Mouse (Mus musculus): ENCODE results near the gene Gpc3. TPM values are rescaled to one million over a fixed set of nuclear protein-coding genes. Genes with fewer than 3 reads are reported as not detected.
"Not testable (repeated sequence)": the region's sequence is repeated elsewhere in the genome, so short reads cannot be mapped to it uniquely, and the experiment has no call there.

The Gpc3 gene
- total RNA-seq, 2 experiments from 2014 or later = not detected

- no peak for ATAC-seq (replicated peaks; ENCODE audit: low FRiP score, poor library complexity, severe bottlenecking)
These were observed 302.8 kb downstream of the Gpc3 start for GRCm38 (mm10) chrX:52310976-52311375.

- ATAC-seq (replicated peaks; ENCODE audit: low FRiP score, poor library complexity, severe bottlenecking) = no peak
These were observed 308.5 kb downstream of the Gpc3 start for GRCm38 (mm10) chrX:52305226-52305625.

DNA sequence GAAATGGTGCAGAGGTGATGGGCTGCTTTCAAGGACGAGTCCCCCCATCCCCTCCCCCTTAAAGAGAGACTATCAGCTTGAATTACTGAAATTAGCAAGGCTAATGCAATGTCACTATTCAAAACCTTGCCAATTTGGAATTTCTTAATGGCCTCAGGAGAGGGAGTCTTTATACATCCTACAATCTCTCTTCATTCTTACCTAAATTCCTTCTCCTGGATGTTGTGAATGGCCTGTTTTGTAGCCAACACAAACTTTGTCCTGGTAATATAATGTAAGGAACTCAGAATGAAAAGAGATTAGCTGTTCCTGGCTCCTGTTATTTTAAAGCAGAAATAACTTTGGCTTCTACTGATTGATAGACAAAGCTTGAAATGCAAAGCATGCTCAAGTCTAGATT, 325.0 kb downstream of the Gpc3 start:
- ATAC-seq (replicated peaks; ENCODE audit: low FRiP score, poor library complexity, severe bottlenecking) = no peak

DNA sequence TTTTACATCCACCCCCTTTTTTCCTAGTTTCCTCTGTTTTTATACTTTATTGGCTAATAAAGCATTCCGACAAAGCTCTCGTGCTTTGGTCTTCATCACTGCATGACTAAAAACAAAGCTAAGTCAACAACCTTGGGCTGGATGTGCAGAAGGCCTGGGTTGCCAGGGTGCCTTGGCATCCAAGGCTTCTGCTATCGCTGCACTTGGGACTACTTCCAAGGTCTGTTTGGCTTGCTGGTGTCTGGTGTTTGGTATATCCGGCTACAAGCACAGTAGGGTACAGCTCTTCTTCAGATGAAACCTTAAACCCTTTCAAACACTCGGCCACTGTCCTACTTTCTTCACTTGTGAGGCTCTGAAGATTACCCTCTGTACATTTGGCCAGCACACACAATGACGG, 325.8 kb downstream of the Gpc3 start:
- ATAC-seq (replicated peaks; ENCODE audit: low FRiP score, poor library complexity, severe bottlenecking) = no peak

DNA sequence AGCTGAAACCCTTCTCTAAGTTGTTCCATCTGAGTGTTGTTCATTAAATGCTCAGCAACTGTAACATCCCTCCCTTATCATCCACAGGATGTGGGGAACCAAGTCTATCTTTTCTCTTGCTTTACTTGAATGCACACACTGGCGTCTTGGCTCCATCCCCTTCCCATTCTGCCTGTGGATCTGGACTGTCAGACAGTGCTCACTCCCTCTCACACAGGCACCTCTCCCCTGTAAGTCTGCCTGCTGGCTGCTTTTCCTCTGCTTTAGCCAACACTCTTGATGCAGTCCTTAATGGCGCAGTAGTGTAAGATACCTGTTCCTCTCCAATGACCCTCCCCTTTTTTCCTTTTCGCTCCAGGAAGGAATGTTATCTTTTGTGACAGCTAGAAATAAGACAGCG, 331.7 kb downstream of the Gpc3 start:
- no peak for ATAC-seq (replicated peaks; ENCODE audit: low FRiP score, poor library complexity, severe bottlenecking)

GRCm38 (mm10) chrX:52281103-52281900, 332.4 kb downstream of the Gpc3 start:
- ATAC-seq (replicated peaks; ENCODE audit: low FRiP score, poor library complexity, severe bottlenecking) = no peak

GRCm38 (mm10) chrX:52278687-52279359, 334.9 kb downstream of the Gpc3 start:
- no peak for ATAC-seq (replicated peaks; ENCODE audit: low FRiP score, poor library complexity, severe bottlenecking)

GRCm38 (mm10) chrX:52277599-52277998, 336.2 kb downstream of the Gpc3 start:
- ATAC-seq (replicated peaks; ENCODE audit: low FRiP score, poor library complexity, severe bottlenecking) = no peak

GRCm38 (mm10) chrX:52273016-52273415, 340.7 kb downstream of the Gpc3 start:
- ATAC-seq (replicated peaks; ENCODE audit: low FRiP score, poor library complexity, severe bottlenecking) = no peak

GRCm38 (mm10) chrX:52261991-52262390, 351.8 kb downstream of the Gpc3 start:
- no peak for ATAC-seq (replicated peaks; ENCODE audit: low FRiP score, poor library complexity, severe bottlenecking)

GRCm38 (mm10) chrX:52261546-52261945, 352.2 kb downstream of the Gpc3 start:
- no peak for ATAC-seq (replicated peaks; ENCODE audit: low FRiP score, poor library complexity, severe bottlenecking)

DNA sequence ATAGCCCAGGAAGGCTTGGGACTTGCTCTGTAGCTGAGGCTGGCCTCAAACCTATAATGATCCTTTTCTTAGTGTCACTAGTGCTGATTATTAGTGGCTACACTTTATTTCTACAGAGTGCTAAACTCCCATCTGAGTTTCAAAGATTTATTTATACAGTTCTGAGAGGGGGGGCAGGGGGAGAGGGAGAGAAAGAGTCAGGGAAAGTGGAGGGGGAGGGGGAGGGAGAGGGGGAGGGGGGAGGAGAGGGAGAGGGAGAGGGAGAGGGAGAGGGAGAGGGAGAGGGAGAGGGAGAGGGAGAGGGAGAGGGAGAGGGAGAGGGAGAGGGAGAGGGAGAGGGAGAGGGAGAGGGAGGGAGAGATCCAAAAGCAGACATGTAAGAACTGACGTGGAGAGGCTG, 354.0 kb downstream of the Gpc3 start:
- not testable (repeated sequence) for ATAC-seq (replicated peaks; ENCODE audit: low FRiP score, poor library complexity, severe bottlenecking)

- no peak for ATAC-seq (replicated peaks; ENCODE audit: low FRiP score, poor library complexity, severe bottlenecking)
These were observed 359.2 kb downstream of the Gpc3 start for GRCm38 (mm10) chrX:52254526-52254925.

DNA sequence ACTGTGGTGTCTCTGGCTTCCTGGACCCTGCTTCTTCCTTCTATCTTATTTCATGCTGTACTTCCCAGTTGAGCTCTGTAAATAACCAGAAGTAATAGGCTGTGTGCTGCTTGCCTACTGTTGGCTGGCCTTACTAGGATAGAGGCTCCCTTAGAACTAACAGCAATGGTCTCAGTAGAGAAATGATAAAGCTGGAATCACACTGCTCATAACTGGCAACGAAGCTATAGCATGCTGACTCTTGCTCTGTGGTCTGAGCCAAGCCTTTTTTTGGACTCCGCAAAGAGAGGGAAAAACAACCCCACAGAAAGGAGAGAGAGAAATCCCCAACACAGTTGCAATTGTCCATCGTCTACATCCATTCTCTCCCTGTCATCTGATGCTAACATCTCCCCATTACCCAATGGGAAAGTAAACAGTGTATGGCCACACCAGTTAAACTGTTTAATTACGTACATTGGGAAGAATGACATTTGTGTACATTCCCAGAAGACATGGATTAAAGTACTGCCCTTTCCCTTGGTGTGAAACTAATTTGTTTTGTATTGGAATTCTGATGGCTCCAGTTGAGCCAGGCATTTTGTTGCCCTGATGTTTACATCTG, 368.0 kb downstream of the Gpc3 start:
- ATAC-seq (replicated peaks; ENCODE audit: low FRiP score, poor library complexity, severe bottlenecking) = no peak

DNA sequence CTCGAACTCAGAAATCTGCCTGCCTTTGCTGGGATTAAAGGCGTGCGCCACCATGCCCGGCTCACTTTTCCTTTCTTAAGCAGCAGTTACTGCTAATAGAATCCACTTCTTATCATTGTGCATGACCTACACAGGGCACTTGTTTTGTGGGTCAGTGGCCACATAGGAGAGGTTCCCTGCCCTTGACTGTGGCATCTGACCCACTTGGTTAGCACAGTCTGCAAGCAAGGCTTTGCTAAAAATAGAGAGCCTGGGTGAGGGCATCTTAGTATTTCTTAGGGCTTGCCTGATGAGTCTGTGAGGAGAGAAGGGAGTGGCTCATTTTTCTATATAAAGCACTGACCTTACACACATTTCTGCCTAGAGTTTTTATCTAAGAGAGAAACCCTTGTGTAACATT, 376.3 kb downstream of the Gpc3 start:
- ATAC-seq (replicated peaks; ENCODE audit: low FRiP score, poor library complexity, severe bottlenecking) = no peak

GRCm38 (mm10) chrX:52231984-52232383, 381.8 kb downstream of the Gpc3 start:
- ATAC-seq (replicated peaks; ENCODE audit: low FRiP score, poor library complexity, severe bottlenecking) = no peak

GRCm38 (mm10) chrX:52230711-52231110, 383.0 kb downstream of the Gpc3 start:
- no peak for ATAC-seq (replicated peaks; ENCODE audit: low FRiP score, poor library complexity, severe bottlenecking)

Measured in erythroid progenitor cell, adult 5-6 weeks (primary cell).